Mouse (Mus musculus) liver, embryonic 16.5 days (tissue): Measurements from ENCODE around the gene Atad1. TPM values are rescaled to one million over a fixed set of nuclear protein-coding genes. Genes with fewer than 3 reads are reported as not detected.
A peak's percentile ranks its signal among the peaks of the same experiment; 100 is the strongest.
"Not testable (repeated sequence)": the region's sequence is repeated elsewhere in the genome, so short reads cannot be mapped to it uniquely, and the experiment has no call there.

Source experiments
- ATAC-seq: fragments of 200-750 bp; cut with Nextera tagmentation; 2 replicates; pipeline ENCODE4 v1.8.0; 2017; ENCODE audit warnings: low read depth, mild to moderate bottlenecking, moderate number of reproducible peaks, moderate library complexity
- H3K27ac ChIP-seq: fragments of 300-500 bp; sonication (generic); 2 replicates; pipeline ENCODE4 v1.5.1; 2014; ENCODE audit warnings: mild to moderate bottlenecking, low read length
- H3K27me3 ChIP-seq: fragments of 300-500 bp; sonication (generic); 2 replicates; pipeline ENCODE4 v1.6.1; 2014; ENCODE audit warnings: low read depth, low read length, mixed read lengths; ENCODE audit not compliant: control insufficient read depth, insufficient read depth
- H3K36me3 ChIP-seq: fragments of 300-500 bp; sonication (generic); 2 replicates; pipeline ENCODE4 v1.6.1; 2014; ENCODE audit warnings: mild to moderate bottlenecking; ENCODE audit not compliant: control insufficient read depth, insufficient read depth
- H3K4me1 ChIP-seq: fragments of 300-500 bp; sonication (generic); 2 replicates; pipeline ENCODE4 v1.6.1; 2014; ENCODE audit warnings: low read depth, low read length, mixed read lengths; ENCODE audit not compliant: control insufficient read depth
- H3K4me2 ChIP-seq: fragments of 300-500 bp; sonication (generic); 2 replicates; pipeline ENCODE4 v1.6.1; 2014; ENCODE audit warnings: low read depth, low read length, mixed read lengths
- H3K4me3 ChIP-seq: fragments of 300-500 bp; sonication (generic); 2 replicates; pipeline ENCODE4 v1.5.1; 2014; ENCODE audit warnings: low read depth, mild to moderate bottlenecking, low read length
- H3K9ac ChIP-seq: fragments of 300-500 bp; sonication (generic); 2 replicates; pipeline ENCODE4 v1.6.1; 2014; ENCODE audit warnings: low read depth, low read length
- H3K9me3 ChIP-seq: fragments of 300-500 bp; sonication (generic); replicated peaks from 2 replicates; pipeline ENCODE4 v1.6.1; 2016; ENCODE audit warnings: low read length; ENCODE audit not compliant: control insufficient read depth
- WGBS: fragments of 180-500 bp; shearing (Covaris S2); extraction: QIAGEN DNeasy Blood & Tissue Kit; methylation state at CpG from one replicate; pipeline ENCODE4 v1.1.7; 2014; ENCODE audit not compliant: insufficient replicate concordance; 5-methylcytosine and 5-hydroxymethylcytosine counted together
- polyA plus RNA-seq: library from polyadenylated mRNA; unstranded; fragments of >200 nt; fragmentation: Nextera tagmentation; extraction: Ambion mirVana; gene quantifications from 2 replicates; pipeline ENCODE4 v1.2.1, GENCODE M21; 2015

Gene Atad1
- polyA plus RNA-seq, 1 experiment from 2014 or later: 20.8 TPM

DNA sequence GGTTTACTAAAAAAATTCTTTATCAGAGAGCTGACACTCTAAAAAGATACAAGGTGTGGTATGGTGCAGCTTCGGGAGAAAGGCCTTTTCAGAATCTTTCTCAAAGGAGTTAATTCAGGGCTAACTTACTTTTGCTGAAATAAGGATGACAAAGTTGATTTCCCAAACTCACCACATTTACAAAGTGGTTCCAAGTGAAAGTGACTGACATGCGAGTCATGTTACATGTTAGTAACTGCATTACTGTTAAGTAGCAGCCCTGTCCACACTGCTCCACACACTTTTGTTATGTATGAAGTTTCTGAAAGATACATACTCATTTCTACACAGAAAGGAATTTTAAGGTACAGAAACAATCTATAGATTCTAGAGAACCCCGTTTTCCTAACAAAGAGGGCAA, 63.8 kb downstream of the Atad1 start:
- Histone ChIP-seq H3K4me1 (no peaks in the 10 kb centered on the region), H3K9ac (no peak overlapping the region), H3K36me3 (peaks cover 10% of the 10 kb centered on the region), H3K27me3 (no peaks in the 10 kb centered on the region), H3K4me3 (no peak overlapping the region), H3K27ac (no peak overlapping the region), H3K4me2 (no peak overlapping the region), H3K9me3 (no peaks in the 10 kb centered on the region)
- no peak for ATAC-seq
- WGBS: 72% methylated on average over 3 of the region's 3 CpGs

DNA sequence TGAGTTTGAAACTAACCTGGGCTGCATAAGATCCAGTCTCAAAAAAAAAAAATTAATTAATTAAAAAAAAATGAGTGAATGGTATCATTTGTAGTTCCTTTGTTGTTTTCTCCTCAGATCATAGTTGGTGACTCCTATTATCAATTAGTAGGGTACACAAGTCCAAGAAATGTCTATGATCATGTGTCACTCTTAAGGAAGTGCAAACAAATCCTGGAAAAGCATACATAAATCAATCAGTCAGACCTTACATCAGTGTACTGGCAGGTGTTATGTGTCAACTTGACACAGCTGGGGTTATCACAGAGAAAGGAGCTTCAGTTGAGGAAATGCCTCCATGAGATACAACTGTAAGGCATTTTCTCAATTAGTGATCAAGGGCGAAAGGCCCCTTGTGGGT, 71.8 kb downstream of the Atad1 start:
- H3K36me3 ChIP-seq, H3K4me2 ChIP-seq, H3K27ac ChIP-seq, H3K9ac ChIP-seq, H3K9me3 ChIP-seq, ATAC-seq, H3K27me3 ChIP-seq, H3K4me3 ChIP-seq, H3K4me1 ChIP-seq: not testable (repeated sequence)
- 80% methylated on average over 1 of the region's 1 CpGs for WGBS

DNA sequence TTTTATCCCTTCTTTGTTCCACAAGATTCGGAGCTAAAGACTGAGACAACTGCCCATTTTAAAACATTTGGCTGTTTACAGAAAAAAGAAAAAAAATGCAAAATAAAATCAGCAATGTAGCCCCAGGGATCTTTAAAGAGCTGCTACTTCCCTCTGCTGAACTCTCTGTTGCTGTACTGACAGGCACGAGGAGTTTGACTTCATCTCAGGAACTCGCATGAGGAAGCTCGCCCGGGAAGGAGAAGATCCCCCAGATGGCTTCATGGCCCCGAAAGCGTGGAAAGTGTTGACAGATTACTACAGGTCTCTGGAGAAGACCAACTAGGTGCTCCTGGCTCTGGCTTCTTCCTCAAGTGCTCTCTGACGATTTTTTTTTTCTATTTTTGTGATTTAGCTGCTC, 74.3 kb downstream of the Atad1 start:
- ATAC-seq: no peak
- Histone ChIP-seq H3K4me1 (peaks cover 2% of the 10 kb centered on the region; the same call in 1 of the 2 replicates), H3K27ac (no peak overlapping the region), H3K4me2 (no peak overlapping the region), H3K27me3 (no peaks in the 10 kb centered on the region), H3K9ac (no peak overlapping the region), H3K9me3 (no peaks in the 10 kb centered on the region), H3K4me3 (no peak overlapping the region), H3K36me3 (no peaks in the 10 kb centered on the region)
- 55% methylated on average over 8 of the region's 8 CpGs for WGBS

DNA sequence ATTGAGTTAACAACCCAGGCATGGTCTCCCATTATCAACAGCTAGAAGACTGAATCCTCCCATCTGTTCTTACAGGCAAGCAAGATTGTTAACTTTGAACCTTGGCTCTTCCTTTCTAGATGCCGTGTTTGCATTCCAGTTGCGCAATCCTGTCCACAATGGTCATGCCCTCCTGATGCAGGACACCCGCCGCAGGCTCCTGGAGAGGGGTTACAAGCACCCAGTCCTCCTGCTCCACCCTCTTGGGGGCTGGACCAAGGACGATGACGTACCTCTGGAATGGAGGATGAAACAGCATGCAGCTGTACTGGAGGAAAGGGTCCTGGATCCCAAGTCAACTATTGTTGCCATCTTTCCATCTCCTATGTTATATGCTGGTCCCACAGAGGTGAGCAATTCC, 76.7 kb downstream of the Atad1 start:
- no peaks in the 10 kb centered on the region for H3K9me3 ChIP-seq
- no peaks in the 10 kb centered on the region for H3K36me3 ChIP-seq
- peaks cover 2% of the 10 kb centered on the region; the same call in 1 of the 2 replicates for H3K4me1 ChIP-seq
- no peak overlapping the region for H3K9ac ChIP-seq
- H3K4me3 ChIP-seq: no peak overlapping the region
- WGBS: 64% methylated on average over 6 of the region's 6 CpGs
- no peak overlapping the region for H3K27ac ChIP-seq
- H3K4me2 ChIP-seq: no peak overlapping the region
- H3K27me3 ChIP-seq: no peaks in the 10 kb centered on the region
- peak; percentile 71 for ATAC-seq

DNA sequence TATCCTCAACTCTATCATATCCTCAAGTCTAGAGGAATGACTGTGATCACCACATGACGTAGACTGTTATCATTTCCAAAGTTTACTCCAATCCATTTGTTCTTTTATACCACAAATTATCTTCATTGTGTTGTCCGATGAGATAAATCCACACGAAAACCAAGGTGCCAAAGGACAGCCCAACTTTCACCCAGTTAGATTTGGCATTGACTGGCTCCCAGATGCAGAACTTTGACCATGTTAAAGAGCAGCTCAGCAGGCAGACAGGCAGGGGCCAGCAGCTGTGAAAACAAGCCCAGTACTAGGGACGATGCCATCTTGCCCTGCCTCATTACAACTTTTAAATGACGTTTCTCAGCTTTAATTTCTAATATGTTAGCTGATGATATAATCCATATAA, 80.2 kb downstream of the Atad1 start:
- ATAC-seq: no peak
- H3K4me2 ChIP-seq: no peak overlapping the region
- H3K36me3 ChIP-seq: no peaks in the 10 kb centered on the region
- no peak overlapping the region for H3K9ac ChIP-seq
- no peak overlapping the region for H3K27ac ChIP-seq
- H3K9me3 ChIP-seq: no peaks in the 10 kb centered on the region
- 56% methylated on average over 5 of the region's 5 CpGs for WGBS
- peaks cover 2% of the 10 kb centered on the region; the same call in 1 of the 2 replicates for H3K4me1 ChIP-seq
- H3K4me3 ChIP-seq: no peak overlapping the region
- H3K27me3 ChIP-seq: no peaks in the 10 kb centered on the region

DNA sequence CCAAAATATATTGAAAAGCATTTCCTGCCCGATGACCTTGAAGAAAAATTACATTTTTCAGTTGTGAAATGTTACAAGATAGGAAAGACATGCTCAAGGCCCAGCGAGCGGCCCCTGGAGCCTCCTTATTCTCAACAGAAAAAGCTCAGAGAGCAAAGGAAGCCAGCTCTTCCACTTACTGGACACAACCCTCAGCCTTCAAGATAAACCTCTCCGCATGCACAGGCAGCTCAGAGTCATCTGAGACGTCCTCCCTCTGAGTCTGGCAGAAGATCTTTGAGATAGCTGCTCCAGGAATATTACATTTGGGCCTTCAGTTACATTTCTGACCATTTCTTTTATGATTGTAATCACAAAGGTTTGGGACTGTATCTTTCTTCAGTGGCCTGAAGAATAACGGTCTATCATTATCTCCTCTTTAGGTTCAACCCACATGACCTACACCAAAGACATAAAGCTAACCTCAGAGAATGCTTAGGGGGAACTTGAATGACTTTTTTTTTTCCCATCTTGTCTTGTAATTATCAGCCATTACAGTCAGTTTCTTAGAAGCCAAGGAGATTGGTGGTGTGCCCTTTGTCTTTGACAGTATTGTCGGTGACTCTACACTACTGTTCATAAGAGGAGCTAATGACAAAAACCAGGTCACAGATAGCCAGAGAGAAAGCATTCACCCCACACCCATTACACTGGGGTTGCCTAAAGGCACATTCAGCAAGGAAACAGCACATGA, 85.8 kb downstream of the Atad1 start:
- Histone ChIP-seq H3K36me3 (no peaks in the 10 kb centered on the region), H3K9ac (no peak overlapping the region), H3K4me1 (peaks cover 6% of the 10 kb centered on the region; the same call in 1 of the 2 replicates), H3K27ac (no peak overlapping the region), H3K4me3 (no peak overlapping the region), H3K9me3 (no peaks in the 10 kb centered on the region), H3K4me2 (no peak overlapping the region), H3K27me3 (no peaks in the 10 kb centered on the region)
- WGBS: 33% methylated on average over 7 of the region's 7 CpGs
- 0 out of 2 replicates have a peak, but pooled peaks have one; percentile 13 for ATAC-seq

DNA sequence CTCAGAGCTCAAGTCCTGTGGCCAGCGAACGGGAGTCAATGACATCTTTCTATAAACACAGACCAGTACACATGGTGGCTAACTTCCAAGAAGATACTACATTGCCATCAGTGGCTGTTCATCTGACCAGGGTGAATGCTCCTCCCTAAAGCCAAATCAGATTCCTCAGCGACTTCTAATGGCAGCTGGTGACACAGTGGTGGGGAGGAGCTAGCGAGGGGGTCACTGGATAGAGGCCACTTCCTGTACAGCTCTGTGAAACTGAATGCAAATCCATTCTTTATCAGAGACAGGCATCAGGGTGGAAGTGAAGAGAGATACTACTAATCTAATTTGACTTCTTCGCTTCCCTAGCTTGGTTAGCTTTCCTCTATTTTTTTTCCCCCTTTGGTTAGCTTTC, 86.5 kb downstream of the Atad1 start:
- ATAC-seq: peak; percentile 32; the same call in 1 of the 2 replicates
- Histone ChIP-seq H3K9ac (no peak overlapping the region), H3K9me3 (no peaks in the 10 kb centered on the region), H3K4me1 (peaks cover 6% of the 10 kb centered on the region; the same call in 1 of the 2 replicates), H3K4me3 (no peak overlapping the region), H3K27ac (no peak overlapping the region), H3K27me3 (no peaks in the 10 kb centered on the region), H3K36me3 (no peaks in the 10 kb centered on the region), H3K4me2 (no peak overlapping the region)
- 53% methylated on average over 5 of the region's 5 CpGs for WGBS

DNA sequence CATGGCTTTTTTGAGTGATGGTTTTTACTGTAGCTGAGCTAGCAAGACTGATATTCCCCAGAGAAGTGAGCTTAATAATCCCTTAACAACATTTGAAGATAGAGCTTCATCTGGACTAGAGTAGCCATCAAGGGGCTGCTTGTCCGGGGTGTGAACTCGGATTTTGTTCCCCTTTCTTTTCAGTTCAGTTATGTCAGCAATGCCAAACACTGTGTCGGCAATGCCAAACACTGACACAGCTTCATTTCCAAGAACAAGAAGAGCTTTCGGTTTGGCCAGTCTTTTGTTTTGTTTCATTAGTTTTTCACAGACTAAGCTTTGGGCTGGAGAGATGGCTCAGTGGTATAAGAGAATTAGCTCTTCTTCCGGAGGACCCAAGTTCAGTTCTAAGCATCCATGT, 88.5 kb downstream of the Atad1 start:
- H3K27ac ChIP-seq: no peak overlapping the region
- WGBS: 68% methylated on average over 5 of the region's 5 CpGs

DNA sequence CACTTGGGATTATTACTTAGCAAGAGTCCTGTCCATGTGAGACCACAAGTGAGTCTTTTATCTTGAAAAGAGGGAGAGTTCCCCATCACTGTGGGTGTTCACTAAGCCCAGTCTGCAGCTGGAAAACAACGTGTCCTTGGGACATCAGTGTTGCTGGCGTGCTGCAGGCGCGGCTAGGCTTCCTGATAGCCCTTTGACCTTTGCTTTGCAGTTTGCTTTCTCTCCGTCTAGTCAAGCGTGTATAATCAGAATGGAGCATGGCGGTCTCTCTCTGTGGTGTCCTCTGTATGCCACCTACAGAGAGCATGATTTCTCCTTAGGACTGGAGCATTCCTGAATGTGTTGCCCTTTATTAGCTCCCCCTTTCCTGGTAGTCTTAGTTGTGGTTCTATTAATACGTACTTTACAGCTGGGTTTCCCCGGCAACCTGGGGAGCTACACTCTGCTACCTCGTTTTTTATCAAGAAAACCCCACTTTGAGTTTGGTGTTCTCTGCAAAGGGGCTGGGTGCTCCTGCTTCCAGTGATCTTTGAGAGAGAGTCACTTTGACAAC, 91.5 kb downstream of the Atad1 start:
- Histone ChIP-seq H3K27me3 (no peaks in the 10 kb centered on the region), H3K36me3 (peaks cover 6% of the 10 kb centered on the region), H3K9me3 (0 out of 2 replicates have a peak, but pooled peaks cover 3% of the 10 kb centered on the region), H3K4me2 (no peak overlapping the region), H3K27ac (peak overlapping the region; percentile 67; the same call in 1 of the 2 replicates), H3K9ac (no peak overlapping the region), H3K4me1 (peaks cover under 1% of the 10 kb centered on the region; the same call in 1 of the 2 replicates), H3K4me3 (no peak overlapping the region)
- WGBS: 60% methylated on average over 10 of the region's 10 CpGs
- peak; percentile 88 for ATAC-seq

More for the DNA sequence above, 88.5 kb downstream of the Atad1 start:
- H3K4me2 ChIP-seq: no peak overlapping the region
- no peaks in the 10 kb centered on the region for H3K9me3 ChIP-seq
- no peak overlapping the region for H3K4me3 ChIP-seq
- H3K9ac ChIP-seq: no peak overlapping the region
- no peaks in the 10 kb centered on the region; the same call in 1 of the 2 replicates for H3K36me3 ChIP-seq
- no peaks in the 10 kb centered on the region for H3K27me3 ChIP-seq
- peaks cover 6% of the 10 kb centered on the region; the same call in 1 of the 2 replicates for H3K4me1 ChIP-seq
- no peak for ATAC-seq
